Mouse (Mus musculus) regulatory T cell (primary cell): Measurements from ENCODE around the gene Cdk18.

Experiments
- in situ Hi-C: fragments of 300-600 bp; cut with MboI, MseI; formaldehyde crosslinking; loops from one replicate; pipeline ENCODE4 v1.15.1; 2025; ENCODE audit warnings: high pct_unique_total_duplicates

Gene Cdk18

DNA sequence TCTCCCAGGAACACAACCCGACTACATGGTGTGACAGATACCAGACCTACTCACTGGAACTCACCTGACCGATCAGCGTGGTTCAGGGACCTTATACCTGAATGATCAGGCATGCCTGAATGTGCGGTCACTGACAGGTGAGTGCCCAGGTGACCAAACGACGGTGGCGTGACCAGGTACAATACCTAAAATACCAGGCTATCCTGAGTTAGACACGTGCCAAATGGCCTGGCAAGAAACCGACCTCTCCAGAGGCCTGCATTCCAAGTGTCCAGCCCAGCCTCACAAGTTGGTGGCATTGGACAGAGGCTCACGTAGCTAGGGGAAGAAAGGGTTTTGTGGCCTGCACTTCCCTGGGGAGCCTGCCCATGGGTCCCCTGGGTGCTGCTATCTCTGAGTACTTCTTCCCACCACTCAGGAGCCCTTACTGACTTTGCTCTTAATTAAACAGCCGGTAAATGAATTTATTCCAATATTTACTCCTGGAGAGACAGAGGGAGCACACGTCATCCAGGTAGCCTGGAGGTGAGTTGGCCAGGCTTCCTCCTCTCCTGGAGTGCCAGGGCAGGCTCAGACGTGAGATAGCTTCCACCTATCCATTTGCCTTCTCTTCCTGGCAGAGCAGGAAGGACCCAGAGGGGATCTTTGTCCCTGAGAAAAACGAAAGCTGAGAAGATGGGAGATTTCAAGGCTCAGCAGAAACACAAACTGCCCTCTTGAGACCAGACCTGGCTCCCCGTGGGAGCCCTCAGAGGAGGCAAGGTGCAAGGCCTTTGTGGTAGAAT is 11.5 kb upstream of the Cdk18 start:
- in situ Hi-C loops = no loop called here

DNA sequence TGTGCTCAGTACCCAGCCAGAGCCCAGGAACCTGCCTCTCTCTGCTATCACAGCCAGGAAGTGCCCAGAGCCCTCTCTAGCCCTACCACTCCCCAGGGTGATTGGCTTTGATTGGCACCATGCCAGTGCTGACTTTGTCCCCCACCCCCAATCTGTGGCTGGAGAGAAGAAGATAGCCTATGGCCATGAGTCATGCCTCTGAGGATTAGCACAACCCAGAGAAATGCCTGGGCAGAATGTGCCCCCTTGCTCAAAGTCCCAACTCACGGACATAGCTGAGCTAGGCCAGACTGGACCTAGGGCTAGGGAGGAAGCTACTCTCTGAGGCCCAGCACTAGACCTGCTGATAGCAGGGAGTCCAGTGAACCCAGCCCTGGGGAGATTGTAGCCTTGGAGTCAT is 10.7 kb upstream of the Cdk18 start:
- in situ Hi-C loops = no loop called here

DNA sequence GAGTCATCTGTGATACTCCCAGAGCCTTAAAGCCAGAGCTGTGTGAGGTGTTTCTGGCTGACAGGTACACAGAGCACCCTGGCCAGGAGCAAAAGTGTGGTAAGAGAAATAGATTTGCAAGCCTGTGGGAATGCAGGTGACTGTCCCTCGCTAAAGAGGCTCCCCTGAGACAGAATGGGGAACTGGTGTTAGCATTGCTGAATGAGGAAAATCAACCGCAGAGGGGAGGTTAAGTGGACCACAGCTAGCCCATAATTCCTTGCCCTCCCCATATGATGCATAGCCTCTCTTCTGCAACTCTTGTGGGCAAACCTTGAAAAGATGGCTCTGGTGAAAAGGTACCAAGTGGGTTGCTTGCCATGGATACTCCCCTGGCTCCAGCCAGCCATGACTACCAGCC is 9.9 kb upstream of the Cdk18 start:
- in situ Hi-C loops = no loop called here

DNA sequence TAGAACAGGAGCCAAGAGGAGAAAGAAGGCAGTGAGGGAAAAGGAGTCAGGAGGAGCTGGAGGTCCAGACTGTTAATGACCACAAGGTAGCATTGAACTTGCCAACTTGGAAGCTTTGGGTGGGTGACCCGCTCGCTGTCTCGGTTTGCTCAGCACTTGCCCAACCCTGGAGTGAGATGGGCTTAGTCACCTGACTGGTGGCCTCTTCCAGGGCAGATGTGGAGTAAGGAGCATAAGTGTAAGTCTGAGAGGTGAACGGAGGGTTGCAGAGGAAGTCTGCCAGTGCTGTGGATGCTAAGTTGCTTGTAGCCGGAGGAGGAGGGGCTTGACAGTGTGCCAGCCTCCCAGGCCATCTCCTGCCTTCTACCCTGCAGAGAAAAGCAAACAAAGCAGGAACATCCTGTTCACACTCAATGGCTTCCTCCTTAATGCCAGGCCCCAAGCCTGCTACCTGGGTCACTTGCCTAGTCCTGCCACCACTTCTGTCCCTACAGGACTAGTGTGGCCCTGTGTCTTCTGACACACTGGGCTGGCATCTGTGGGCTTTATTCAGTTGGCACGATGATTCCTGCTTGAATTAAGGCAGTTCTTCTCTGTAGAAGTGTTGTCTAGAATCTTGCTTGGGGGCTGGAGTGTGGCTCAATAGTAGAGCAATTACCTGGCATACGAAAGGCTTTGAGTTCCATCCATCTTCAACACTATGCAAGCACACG is 6.6 kb upstream of the Cdk18 start:
- in situ Hi-C loops = no loop called here

DNA sequence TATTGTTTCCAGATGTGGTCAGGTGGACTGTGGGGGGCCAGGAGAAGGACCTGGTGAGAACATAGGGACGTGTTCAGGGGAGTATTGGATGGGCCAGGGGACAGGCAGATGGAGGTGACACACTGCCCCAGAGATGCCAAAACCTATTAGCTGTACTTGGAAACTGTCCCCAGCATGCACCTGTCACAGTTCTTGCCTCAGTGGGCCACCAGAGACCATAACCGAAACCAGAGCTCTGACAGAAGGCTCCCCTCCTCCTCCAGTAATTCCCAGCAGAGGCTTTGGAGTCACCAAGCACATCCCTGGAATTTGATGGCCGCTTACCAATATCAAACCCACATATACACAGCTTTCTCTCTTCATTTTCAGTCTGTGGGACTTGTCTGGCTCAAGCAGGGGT is 5.4 kb upstream of the Cdk18 start:
- in situ Hi-C loops = no loop called here

GRCm38 (mm10) chr1:132144223-132144622 is 4.7 kb upstream of the Cdk18 start:
- in situ Hi-C loops = no loop called here

- in situ Hi-C loops = no loop called here
These were observed 4.2 kb upstream of the Cdk18 start for GRCm38 (mm10) chr1:132143730-132144129.

GRCm38 (mm10) chr1:132143079-132143478 is 3.6 kb upstream of the Cdk18 start:
- in situ Hi-C loops = no loop called here

- in situ Hi-C loops = no loop called here
These were observed 2.3 kb upstream of the Cdk18 start for GRCm38 (mm10) chr1:132141753-132142152.

DNA sequence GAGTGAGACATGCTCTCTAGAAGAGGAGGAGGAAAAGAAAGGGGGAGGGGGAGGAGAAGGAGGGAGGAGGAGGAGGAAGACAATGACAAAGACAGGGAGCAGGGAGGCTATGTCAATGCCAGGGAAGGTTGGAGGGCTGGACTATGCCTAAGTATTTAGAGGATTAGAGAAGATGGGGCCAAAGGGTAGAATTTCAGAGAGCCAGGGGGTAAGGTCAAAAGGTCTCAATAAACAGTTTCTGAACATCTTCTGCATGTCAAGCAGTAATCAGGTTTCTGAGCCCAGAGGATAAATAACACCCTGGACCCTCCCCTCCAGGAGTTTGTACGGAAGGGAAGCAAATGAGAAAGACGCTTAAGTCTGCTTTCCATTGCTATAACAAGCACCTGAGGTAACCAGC is 1.7 kb upstream of the Cdk18 start:
- in situ Hi-C loops = no loop called here

DNA sequence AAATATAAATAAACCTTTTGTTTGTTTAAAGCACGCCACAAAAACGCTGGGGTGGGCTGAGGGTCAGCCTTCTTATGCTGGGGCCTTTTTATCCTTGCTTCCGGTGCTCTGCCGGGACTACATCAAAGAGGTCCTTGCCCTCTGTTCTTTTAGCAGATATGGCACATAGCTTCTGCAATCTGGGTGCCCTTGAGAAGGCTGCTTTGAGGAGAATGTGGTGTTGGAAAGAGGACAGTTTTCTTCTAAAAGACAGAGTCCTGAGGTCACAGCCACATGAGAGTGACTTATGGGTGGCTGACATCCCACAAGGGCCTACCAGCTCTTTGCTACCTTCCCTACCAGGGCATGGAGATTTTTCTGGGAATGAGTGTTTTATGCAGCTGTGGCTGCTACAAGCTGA is 1.1 kb upstream of the Cdk18 start:
- in situ Hi-C loops = no loop called here

GRCm38 (mm10) chr1:132140171-132140570 is 687 bp upstream of the Cdk18 start:
- in situ Hi-C loops = no loop called here

- in situ Hi-C loops = no loop called here
These were observed 688 bp downstream of the Cdk18 start for GRCm38 (mm10) chr1:132138576-132139415.

- in situ Hi-C loops = no loop called here
These were observed 1.4 kb downstream of the Cdk18 start for GRCm38 (mm10) chr1:132137935-132138575.

GRCm38 (mm10) chr1:132136847-132137246 is 2.6 kb downstream of the Cdk18 start:
- in situ Hi-C loops = no loop called here

DNA sequence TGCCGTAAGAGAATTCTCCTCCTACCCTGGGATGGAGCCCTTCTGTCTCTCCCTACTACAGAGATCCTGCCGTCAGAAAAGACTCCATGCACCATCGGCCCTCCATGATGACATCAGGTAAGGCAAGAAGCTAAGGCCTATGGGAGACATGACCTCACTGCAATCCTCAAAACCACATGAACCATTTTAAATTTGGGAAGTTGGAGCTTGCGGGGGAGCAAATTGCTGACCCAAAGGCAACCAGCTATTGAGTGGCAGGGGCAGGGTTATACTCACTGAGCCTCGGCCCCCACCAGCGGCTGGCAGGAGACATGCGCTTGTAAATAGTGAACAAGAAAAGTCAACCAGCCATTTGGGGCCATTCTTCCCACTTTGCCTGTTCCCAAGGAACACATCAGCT is 3.9 kb downstream of the Cdk18 start:
- in situ Hi-C loops = no loop called here

- in situ Hi-C loops = no loop called here
These were observed 11.2 kb downstream of the Cdk18 start for GRCm38 (mm10) chr1:132128311-132128710.

DNA sequence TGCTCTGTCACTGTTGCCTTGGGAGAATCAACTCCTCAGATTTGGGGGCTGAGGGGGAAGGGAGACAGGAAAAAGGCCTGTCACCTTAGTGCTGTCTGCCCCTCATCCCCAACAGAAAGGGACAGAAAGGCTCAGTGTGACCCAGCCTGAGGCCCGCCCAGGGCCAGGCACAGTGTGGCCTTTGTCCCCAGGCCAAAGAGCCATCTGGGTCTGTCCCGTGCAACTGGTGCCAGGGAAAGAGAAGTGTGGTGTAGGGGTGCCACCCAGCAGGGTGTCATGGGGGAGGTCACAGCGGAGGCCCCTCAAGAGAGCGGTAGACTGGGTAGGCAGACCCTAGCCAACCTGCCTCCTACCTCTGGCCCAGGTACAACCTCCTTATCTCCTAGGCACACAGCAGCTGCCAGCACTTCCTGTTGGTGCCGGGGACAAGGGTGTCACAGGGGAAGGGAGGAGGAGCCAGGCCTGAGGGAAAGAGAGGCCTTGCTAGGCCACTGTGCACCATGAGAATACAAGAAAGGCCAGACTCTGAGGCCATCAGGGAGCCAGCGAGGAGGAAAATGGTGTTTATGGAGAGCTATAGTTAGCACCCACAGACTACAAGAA is 13.6 kb downstream of the Cdk18 start:
- in situ Hi-C loops = no loop called here

GRCm38 (mm10) chr1:132125249-132125648 is 14.2 kb downstream of the Cdk18 start:
- in situ Hi-C loops = no loop called here

DNA sequence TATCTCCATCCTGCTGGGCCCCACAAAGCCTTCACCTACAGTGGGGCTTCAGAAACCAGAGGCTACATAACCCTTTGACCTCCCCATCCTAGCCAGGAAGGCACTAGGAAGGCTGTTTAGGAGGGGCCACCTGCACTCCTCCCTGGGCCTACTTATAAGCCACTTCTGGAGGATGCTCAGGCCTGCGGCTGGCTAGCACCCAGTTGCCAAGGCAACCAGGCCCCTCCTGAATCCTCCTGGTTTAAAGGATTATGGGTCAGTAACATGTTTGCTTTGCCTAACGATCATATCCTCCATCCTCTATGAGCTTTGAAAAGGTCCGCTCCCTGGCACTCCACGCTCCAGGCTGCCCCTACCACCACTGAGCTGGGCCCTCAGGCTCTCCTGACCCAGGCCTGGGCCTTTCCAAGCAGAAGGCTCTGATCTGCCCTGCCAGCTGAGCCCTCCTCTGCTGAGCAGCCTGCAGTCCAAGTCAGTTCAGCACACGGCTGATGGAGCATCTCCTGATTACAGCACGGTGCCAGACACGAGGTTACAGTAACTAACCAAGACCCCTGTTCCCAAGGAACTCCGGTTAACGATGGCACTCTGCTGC is 16.0 kb downstream of the Cdk18 start:
- in situ Hi-C loops = loop anchor here (5.0 kb wide), 1 partner anchor 34 kb away; no protein-coding TSS in a partner anchor

DNA sequence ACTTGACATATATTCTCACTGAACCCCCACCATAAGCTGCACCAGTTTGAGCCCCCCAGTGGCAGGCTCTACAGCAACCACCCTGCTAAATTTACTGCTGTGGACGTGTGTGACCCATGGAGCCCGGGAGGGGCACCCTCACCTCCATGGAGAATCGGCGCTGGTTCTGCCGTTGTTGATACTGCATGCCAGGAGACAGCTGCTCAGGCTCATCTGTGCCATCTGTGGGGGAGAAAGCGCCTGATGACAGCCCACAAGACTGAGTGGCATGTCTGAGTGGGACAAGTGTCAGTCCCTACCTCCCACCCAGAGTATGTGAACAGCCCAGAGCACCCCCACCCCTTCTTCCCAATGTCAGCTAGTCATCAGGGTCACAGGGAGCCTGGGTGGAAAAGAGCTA is 17.6 kb downstream of the Cdk18 start:
- in situ Hi-C loops = loop anchor here (5.0 kb wide), 1 partner anchor 35 kb away; no protein-coding TSS in a partner anchor
